Mouse (Mus musculus) kidney, adult 2 months (tissue): ENCODE measurements around the gene Mtfr1l. TPM values are rescaled to one million over a fixed set of nuclear protein-coding genes. Genes with fewer than 3 reads are reported as not detected.

Source experiments
- DNase-seq: peaks from one replicate; pipeline ENCODE4 v3.0.0; 2021
- H3K27ac ChIP-seq: fragments of 200-500 bp; 2 replicates; pipeline ENCODE4 v1.5.1; 2012; ENCODE audit warnings: low read depth, low read length, control low read depth, inconsistent platforms; ENCODE audit not compliant: insufficient read depth
- H3K27me3 ChIP-seq: fragments of 200-500 bp; replicated peaks from 2 replicates; pipeline ENCODE4 v1.6.1; 2012; ENCODE audit warnings: mild to moderate bottlenecking, moderate library complexity, low read length, inconsistent platforms; ENCODE audit not compliant: control insufficient read depth, insufficient read depth
- H3K36me3 ChIP-seq: fragments of 200-500 bp; 2 replicates; pipeline ENCODE4 v1.6.1; 2012; ENCODE audit warnings: mild to moderate bottlenecking, moderate library complexity, low read length, inconsistent platforms; ENCODE audit not compliant: control insufficient read depth, insufficient read depth
- H3K4me1 ChIP-seq: fragments of 200-500 bp; 2 replicates; pipeline ENCODE4 v1.6.1; 2011; ENCODE audit warnings: low read length; ENCODE audit not compliant: control insufficient read depth, insufficient read depth
- H3K4me3 ChIP-seq: fragments of 200-500 bp; 2 replicates; pipeline ENCODE4 v1.5.1; 2011; ENCODE audit warnings: mild to moderate bottlenecking, low read depth, low read length, control low read depth; ENCODE audit not compliant: insufficient read depth
- CTCF ChIP-seq: fragments of 200-500 bp; conservative IDR thresholded peaks from 2 replicates; pipeline ENCODE4 v1.5.1; 2011; ENCODE audit warnings: low read depth, mild to moderate bottlenecking, control low read depth, low read length, moderate library complexity, mixed read lengths; ENCODE audit not compliant: insufficient read depth, insufficient read length
- POLR2A ChIP-seq: fragments of 200-500 bp; IDR thresholded peaks from one replicate; pipeline ENCODE4 v1.6.1; 2011; ENCODE audit warnings: low read depth, low read length, control low read depth
- WGBS: fragments of 180-500 bp; shearing (Covaris S2); methylation state at CpG from one replicate; pipeline ENCODE4 v1.1.7; 2018; 5-methylcytosine and 5-hydroxymethylcytosine counted together
- polyA plus RNA-seq: library from polyadenylated mRNA; depleted of rRNA; stranded (reverse); fragments of >200 nt; gene quantifications from 2 replicates; pipeline ENCODE4 v1.2.3, GENCODE M21; 2012

The Mtfr1l gene
- polyA plus RNA-seq, 1 experiment = 133 TPM

GRCm38 (mm10) chr4:134578407-134578806, 43.2 kb upstream of the Mtfr1l start:
- no peak for DNase-seq
- H3K27me3 ChIP-seq = no peaks in the 10 kb centered on the region
- H3K27ac ChIP-seq = no peak overlapping the region
- peaks cover 3% of the 10 kb centered on the region; the same call in 1 of the 2 replicates for H3K4me1 ChIP-seq
- H3K36me3 ChIP-seq = no peaks in the 10 kb centered on the region
- WGBS = 67% methylated on average over 5 of the region's 5 CpGs
- TF ChIP-seq POLR2A (no peak), CTCF (no peak)
- H3K4me3 ChIP-seq = no peak overlapping the region

GRCm38 (mm10) chr4:134577281-134577680, 42.1 kb upstream of the Mtfr1l start:
- TF ChIP-seq POLR2A (no peak), CTCF (no peak)
- H3K27ac ChIP-seq = no peak overlapping the region
- no peaks in the 10 kb centered on the region for H3K27me3 ChIP-seq
- H3K4me3 ChIP-seq = no peak overlapping the region
- no peaks in the 10 kb centered on the region for H3K36me3 ChIP-seq
- DNase-seq = no peak
- H3K4me1 ChIP-seq = peaks cover 3% of the 10 kb centered on the region; the same call in 1 of the 2 replicates
- 94% methylated on average over 2 of the region's 2 CpGs for WGBS

- 65% methylated on average over 11 of the region's 11 CpGs for WGBS
- TF ChIP-seq POLR2A (no peak), CTCF (no peak)
- peaks cover 3% of the 10 kb centered on the region; the same call in 1 of the 2 replicates for H3K4me1 ChIP-seq
- no peak overlapping the region for H3K4me3 ChIP-seq
- no peaks in the 10 kb centered on the region for H3K27me3 ChIP-seq
- no peaks in the 10 kb centered on the region for H3K36me3 ChIP-seq
- DNase-seq = no peak
- no peak overlapping the region for H3K27ac ChIP-seq
Measured at GRCm38 (mm10) chr4:134575486-134575885, 40.3 kb upstream of the Mtfr1l start.

GRCm38 (mm10) chr4:134572449-134573300, 37.5 kb upstream of the Mtfr1l start:
- no peaks in the 10 kb centered on the region for H3K4me1 ChIP-seq
- no peaks in the 10 kb centered on the region for H3K36me3 ChIP-seq
- H3K4me3 ChIP-seq = no peak overlapping the region
- no peak overlapping the region for H3K27ac ChIP-seq
- DNase-seq = no peak
- H3K27me3 ChIP-seq = no peaks in the 10 kb centered on the region
- no peak for TF ChIP-seq CTCF
- TF ChIP-seq POLR2A = no peak
- WGBS = 72% methylated on average over 24 of the region's 24 CpGs

GRCm38 (mm10) chr4:134570704-134571451, 35.7 kb upstream of the Mtfr1l start:
- Histone ChIP-seq H3K27ac (no peak overlapping the region), H3K4me3 (no peak overlapping the region), H3K4me1 (no peaks in the 10 kb centered on the region), H3K27me3 (no peaks in the 10 kb centered on the region), H3K36me3 (no peaks in the 10 kb centered on the region)
- no peak for TF ChIP-seq POLR2A
- TF ChIP-seq CTCF = no peak
- WGBS = 76% methylated on average over 14 of the region's 14 CpGs
- no peak for DNase-seq

GRCm38 (mm10) chr4:134569831-134570230, 34.6 kb upstream of the Mtfr1l start:
- TF ChIP-seq POLR2A = no peak
- Histone ChIP-seq H3K4me1 (no peaks in the 10 kb centered on the region), H3K27ac (no peak overlapping the region), H3K27me3 (no peaks in the 10 kb centered on the region), H3K36me3 (no peaks in the 10 kb centered on the region), H3K4me3 (no peak overlapping the region)
- no peak for DNase-seq
- 88% methylated on average over 8 of the region's 8 CpGs for WGBS

GRCm38 (mm10) chr4:134569205-134569604, 34.0 kb upstream of the Mtfr1l start:
- no peak overlapping the region for H3K27ac ChIP-seq
- WGBS = 70% methylated on average over 6 of the region's 6 CpGs
- H3K36me3 ChIP-seq = no peaks in the 10 kb centered on the region
- no peak overlapping the region for H3K4me3 ChIP-seq
- TF ChIP-seq CTCF (peak; percentile 37; the same call in 1 of the 2 replicates), POLR2A (no peak)
- DNase-seq = no peak
- H3K4me1 ChIP-seq = no peaks in the 10 kb centered on the region
- H3K27me3 ChIP-seq = no peaks in the 10 kb centered on the region
